ENCODE assay signal across 23 mouse cellular contexts in the genomic region with DNA sequence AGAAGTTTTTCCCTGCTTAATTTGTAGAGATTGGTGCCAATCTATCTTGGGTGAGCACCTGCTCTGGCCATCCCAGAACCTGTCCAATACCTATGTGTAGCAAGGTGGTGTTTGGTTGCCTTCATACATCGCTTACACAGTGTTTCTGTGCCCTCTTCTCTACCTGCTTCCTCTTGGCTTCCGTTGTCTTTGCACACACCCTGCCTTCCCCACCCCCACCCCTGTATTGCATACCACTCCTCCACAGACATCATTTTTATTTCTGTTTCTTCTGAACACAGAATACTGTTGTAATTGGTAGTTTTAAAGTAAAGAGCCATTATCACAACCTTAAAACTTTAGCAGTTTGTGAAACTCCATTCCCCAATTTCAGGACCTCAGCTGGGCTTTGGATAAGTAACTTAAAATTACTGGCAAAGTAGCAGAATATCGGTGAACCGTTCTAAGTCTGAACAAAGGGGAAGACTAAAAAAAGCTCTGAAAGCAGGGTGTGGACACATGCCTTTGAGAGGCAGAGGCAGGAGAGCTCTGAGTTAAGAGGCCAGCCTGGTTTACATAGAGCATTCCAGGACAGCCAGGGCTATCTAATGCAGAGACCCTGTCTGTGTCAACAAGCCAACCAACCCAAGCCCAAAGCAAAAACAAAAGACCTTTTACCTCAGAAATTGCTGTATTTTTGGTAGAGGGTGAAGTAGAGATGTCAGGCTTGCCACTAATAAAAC.
DNase-seq lines count a peak whose midpoint lies in the region; ATAC-seq lines count a peak whose summit lies in the region.
"Had no signal": no experiment of that assay in that cellular context is flagged by ENCODE, and none has a peak within 500 bp of the region (broad histone marks: within the 10 kb centered on the region; RNA-seq: fewer than 3 reads in every experiment).

No protein-coding gene starts in this region.

- H3K4me2 ChIP-seq in forebrain, embryonic 15.5 days (replicated peaks), result no peak overlapping the region
- no peak overlapping the region for H3K4me2 ChIP-seq in kidney, embryonic 15.5 days
- H3K4me2 ChIP-seq: embryonic facial prominence, embryonic 13.5 days; hindbrain, embryonic 14.5 days; liver, embryonic 11.5 days; lung, embryonic 14.5 days had no signal

- no peak overlapping the region for H3K27ac ChIP-seq in forebrain, embryonic 15.5 days (replicated peaks)
- H3K27ac ChIP-seq in kidney, embryonic 15.5 days, result no peak overlapping the region
- H3K27ac ChIP-seq: embryonic facial prominence, embryonic 13.5 days; heart, embryonic 10.5 days; hindbrain, embryonic 14.5 days; layer of hippocampus, adult 2 months; limb, embryonic 10.5 days; macrophage had no signal

- H3K4me1 ChIP-seq in megakaryocyte, embryonic 14.5 days, result peaks cover 70% of the 10 kb centered on the region
- H3K4me1 ChIP-seq in forebrain, embryonic 15.5 days, result peaks cover 42% of the 10 kb centered on the region
- H3K4me1 ChIP-seq in kidney, embryonic 15.5 days, result peaks cover 24% of the 10 kb centered on the region

- H3K9me3 ChIP-seq in megakaryocyte, embryonic 14.5 days, result no peaks in the 10 kb centered on the region
- no peaks in the 10 kb centered on the region for H3K9me3 ChIP-seq in forebrain, embryonic 15.5 days
- no peaks in the 10 kb centered on the region for H3K9me3 ChIP-seq in kidney, embryonic 15.5 days (replicated peaks)
- H3K9me3 ChIP-seq: embryonic facial prominence, embryonic 13.5 days; heart, embryonic 10.5 days; limb, embryonic 10.5 days had no signal

- no peaks in the 10 kb centered on the region for H3K27me3 ChIP-seq in megakaryocyte, embryonic 14.5 days (replicated peaks)
- no peaks in the 10 kb centered on the region for H3K27me3 ChIP-seq in forebrain, embryonic 15.5 days
- H3K27me3 ChIP-seq in kidney, embryonic 15.5 days, result no peaks in the 10 kb centered on the region
- H3K27me3 ChIP-seq: embryonic facial prominence, embryonic 13.5 days had no signal

- peak; percentile 53 for ATAC-seq in CD4-positive, CD25-positive, alpha-beta regulatory T cell, adult 4 months
- ATAC-seq in activated CD4-positive, CD25-positive, alpha-beta regulatory T cell, adult 4 months, result peak; percentile 60
- ATAC-seq in forebrain, embryonic 15.5 days (replicated peaks), result no peak
- ATAC-seq in frontal cortex, adult (ENCODE audit: low TSS enrichment), result no peak
- no peak for ATAC-seq in kidney, embryonic 15.5 days (replicated peaks; ENCODE audit: low FRiP score)

- peak overlapping the region; percentile 69 for H3K4me3 ChIP-seq in megakaryocyte, embryonic 14.5 days (replicated peaks)
- no peak overlapping the region for H3K4me3 ChIP-seq in forebrain, embryonic 15.5 days
- no peak overlapping the region for H3K4me3 ChIP-seq in kidney, embryonic 15.5 days (replicated peaks)
- H3K4me3 ChIP-seq: embryonic facial prominence, embryonic 13.5 days; heart, embryonic 10.5 days; layer of hippocampus, adult 2 months; limb, embryonic 10.5 days had no signal

- H3K9ac ChIP-seq in forebrain, embryonic 15.5 days (replicated peaks), result no peak overlapping the region
- no peak overlapping the region for H3K9ac ChIP-seq in kidney, embryonic 15.5 days
- H3K9ac ChIP-seq: embryonic facial prominence, embryonic 13.5 days; hindbrain, embryonic 14.5 days; lung, embryonic 14.5 days had no signal

- peaks cover 5% of the 10 kb centered on the region for H3K36me3 ChIP-seq in megakaryocyte, embryonic 14.5 days (replicated peaks; ENCODE audit: low read length)
- no peaks in the 10 kb centered on the region for H3K36me3 ChIP-seq in forebrain, embryonic 15.5 days
- no peaks in the 10 kb centered on the region for H3K36me3 ChIP-seq in kidney, embryonic 15.5 days
- H3K36me3 ChIP-seq: embryonic facial prominence, embryonic 13.5 days; heart, embryonic 10.5 days; limb, embryonic 10.5 days had no signal

- WGBS in forebrain, embryonic 15.5 days, result 67% methylated on average over 4 of the region's 4 CpGs
- WGBS in kidney, embryonic 15.5 days, result 73% methylated on average over 4 of the region's 4 CpGs

- DNase-seq in A20 (ENCODE audit: low read depth, low spot score), result peak; percentile 61
- DNase-seq in cerebellum, postnatal 25 days, result no peak
- DNase-seq: adrenal gland, adult 2 months; cerebellum, adult 18-20 months; gastrocnemius, postnatal 25 days; heart, postnatal 14 days; kidney, adult 11 months; kidney, postnatal 10 days; lung, embryonic 14.5 days; midbrain, embryonic 14.5 days had no signal

Comparison
In these comparisons a context has a peak if more than half of its experiments do, and no peak if none do; other contexts are left out.
1. ATAC-seq: peak in CD4-positive, CD25-positive, alpha-beta regulatory T cell, adult 4 months (single experiment) and activated CD4-positive, CD25-positive, alpha-beta regulatory T cell, adult 4 months (single experiment); none in forebrain, embryonic 15.5 days (single experiment), frontal cortex, adult (single experiment) and kidney, embryonic 15.5 days (single experiment).